Mouse (Mus musculus) hindbrain, postnatal 0 days (tissue): Measurements from ENCODE around the gene Traip. TPM values are rescaled to one million over a fixed set of nuclear protein-coding genes. Genes with fewer than 3 reads are reported as not detected.
A peak's percentile ranks its signal among the peaks of the same experiment; 100 is the strongest.

Experiments used
- ATAC-seq: fragments of 200-750 bp; cut with Nextera tagmentation; 2 replicates; pipeline ENCODE4 v1.8.0; 2017; ENCODE audit warnings: mild to moderate bottlenecking, moderate TSS enrichment, moderate library complexity
- DNase-seq: peaks from one replicate; pipeline ENCODE4 v3.0.0-alpha.2; 2015; ENCODE audit warnings: low spot score
- H3K27ac ChIP-seq: fragments of 300-500 bp; sonication (generic); 2 replicates; pipeline ENCODE4 v1.5.1; 2014; ENCODE audit warnings: mild to moderate bottlenecking
- H3K27me3 ChIP-seq: fragments of 300-500 bp; sonication (generic); 2 replicates; pipeline ENCODE4 v1.6.1; 2014; ENCODE audit warnings: low read length, mixed read lengths; ENCODE audit not compliant: insufficient read depth
- H3K36me3 ChIP-seq: fragments of 300-500 bp; sonication (generic); 2 replicates; pipeline ENCODE4 v1.6.1; 2014; ENCODE audit warnings: low read length, mixed read lengths; ENCODE audit not compliant: insufficient read depth
- H3K4me1 ChIP-seq: fragments of 300-500 bp; sonication (generic); 2 replicates; pipeline ENCODE4 v1.6.1; 2014; ENCODE audit warnings: antibody characterized with exemption, low read length, mixed read lengths; ENCODE audit not compliant: insufficient read depth
- H3K4me2 ChIP-seq: fragments of 300-500 bp; sonication (generic); 2 replicates; pipeline ENCODE4 v1.6.1; 2014; ENCODE audit warnings: low read depth, mild to moderate bottlenecking, low read length, moderate library complexity, mixed read lengths
- H3K4me3 ChIP-seq: fragments of 300-500 bp; sonication (generic); 2 replicates; pipeline ENCODE4 v1.5.1; 2014; ENCODE audit warnings: low read length
- H3K9ac ChIP-seq: fragments of 300-500 bp; sonication (generic); replicated peaks from 2 replicates; pipeline ENCODE4 v1.6.1; 2014; ENCODE audit warnings: mild to moderate bottlenecking, low read length, moderate library complexity, mixed read lengths
- H3K9me3 ChIP-seq: fragments of 300-500 bp; sonication (generic); 2 replicates; pipeline ENCODE4 v1.6.1; 2016; ENCODE audit warnings: low read length, mixed read lengths
- CTCF ChIP-seq: IDR thresholded peaks from 2 replicates; pipeline ENCODE4 v1.5.1; 2016; ENCODE audit warnings: antibody characterized with exemption, control low read depth, low read depth
- WGBS: fragments of 180-500 bp; shearing (Covaris S2); extraction: QIAGEN DNeasy Blood & Tissue Kit; methylation state at CpG from one replicate; pipeline ENCODE4 v1.1.7; 2014; 5-methylcytosine and 5-hydroxymethylcytosine counted together
- polyA plus RNA-seq: library from polyadenylated mRNA; unstranded; fragments of >200 nt; fragmentation: Nextera tagmentation; extraction: Ambion mirVana; gene quantifications from 2 replicates; pipeline ENCODE4 v1.2.1, GENCODE M21; 2015
- total RNA-seq: library from RNA; depleted of rRNA; stranded (reverse); fragments of >200 nt; gene quantifications from 2 replicates; pipeline ENCODE4 v1.2.3, GENCODE M21; 2014

The Traip gene
- total and polyA plus RNA-seq, 2 experiments from 2014 or later, result 8.4 to 9.2 TPM

GRCm38 (mm10) chr9:107907801-107908120 is 42.2 kb upstream of the Traip start:
- H3K9ac ChIP-seq, result no peak overlapping the region

GRCm38 (mm10) chr9:107908410-107909158 is 41.4 kb upstream of the Traip start:
- no peak for ATAC-seq
- TF ChIP-seq CTCF, result no peak
- no peak overlapping the region for H3K4me3 ChIP-seq
- no peaks in the 10 kb centered on the region for H3K27me3 ChIP-seq
- no peak overlapping the region for H3K4me2 ChIP-seq
- no peak for DNase-seq
- H3K4me1 ChIP-seq, result 0 out of 2 replicates have a peak, but pooled peaks cover 3% of the 10 kb centered on the region
- H3K9ac ChIP-seq, result no peak overlapping the region; the same call in 1 of the 2 replicates
- WGBS, result 27% methylated on average over 18 of the region's 18 CpGs
- H3K27ac ChIP-seq, result no peak overlapping the region
- H3K9me3 ChIP-seq, result no peaks in the 10 kb centered on the region
- no peaks in the 10 kb centered on the region for H3K36me3 ChIP-seq

More at GRCm38 (mm10) chr9:107907801-107908120, 42.2 kb upstream of the Traip start:
- no peak for TF ChIP-seq CTCF
- 71% methylated on average over 14 of the region's 14 CpGs for WGBS
- Histone ChIP-seq H3K27ac (no peak overlapping the region), H3K27me3 (no peaks in the 10 kb centered on the region), H3K4me2 (no peak overlapping the region), H3K4me1 (0 out of 2 replicates have a peak, but pooled peaks cover 3% of the 10 kb centered on the region), H3K4me3 (no peak overlapping the region), H3K9me3 (no peaks in the 10 kb centered on the region), H3K36me3 (no peaks in the 10 kb centered on the region)
- no peak for DNase-seq
- no peak for ATAC-seq

GRCm38 (mm10) chr9:107910025-107910769 is 39.7 kb upstream of the Traip start:
- no peaks in the 10 kb centered on the region for H3K9me3 ChIP-seq
- TF ChIP-seq CTCF, result no peak
- no peaks in the 10 kb centered on the region for H3K36me3 ChIP-seq
- H3K4me2 ChIP-seq, result no peak overlapping the region
- no peak overlapping the region for H3K4me3 ChIP-seq
- H3K9ac ChIP-seq, result no peak overlapping the region
- DNase-seq (no peak), ATAC-seq (no peak)
- 0 out of 2 replicates have a peak, but pooled peaks cover 3% of the 10 kb centered on the region for H3K4me1 ChIP-seq
- H3K27ac ChIP-seq, result no peak overlapping the region
- no peaks in the 10 kb centered on the region for H3K27me3 ChIP-seq
- WGBS, result 89% methylated on average over 15 of the region's 15 CpGs

- DNase-seq (no peak), ATAC-seq (no peak)
- Histone ChIP-seq H3K27me3 (no peaks in the 10 kb centered on the region), H3K36me3 (no peaks in the 10 kb centered on the region), H3K9ac (no peak overlapping the region), H3K4me1 (peaks cover 8% of the 10 kb centered on the region), H3K9me3 (no peaks in the 10 kb centered on the region), H3K4me2 (no peak overlapping the region), H3K4me3 (no peak overlapping the region), H3K27ac (no peak overlapping the region)
- WGBS, result 73% methylated on average over 16 of the region's 16 CpGs
- no peak for TF ChIP-seq CTCF
Observed at GRCm38 (mm10) chr9:107914764-107915420, 35.0 kb upstream of the Traip start.

- Histone ChIP-seq H3K4me3 (no peak overlapping the region), H3K4me1 (peaks cover 8% of the 10 kb centered on the region), H3K36me3 (no peaks in the 10 kb centered on the region), H3K27ac (no peak overlapping the region), H3K27me3 (no peaks in the 10 kb centered on the region), H3K9ac (no peak overlapping the region), H3K9me3 (no peaks in the 10 kb centered on the region), H3K4me2 (no peak overlapping the region; the same call in 1 of the 2 replicates)
- WGBS, result 21% methylated on average over 13 of the region's 13 CpGs
- DNase-seq, result peak; percentile 76
- ATAC-seq, result peak; percentile 41
- TF ChIP-seq CTCF, result no peak
Observed at GRCm38 (mm10) chr9:107917895-107918608, 31.9 kb upstream of the Traip start.

GRCm38 (mm10) chr9:107918884-107919283 is 31.1 kb upstream of the Traip start:
- no peak overlapping the region for H3K4me3 ChIP-seq
- no peak overlapping the region for H3K9ac ChIP-seq
- DNase-seq (no peak), ATAC-seq (no peak)
- H3K4me2 ChIP-seq, result no peak overlapping the region
- TF ChIP-seq CTCF, result no peak
- H3K4me1 ChIP-seq, result peaks cover 13% of the 10 kb centered on the region
- no peak overlapping the region for H3K27ac ChIP-seq
- H3K27me3 ChIP-seq, result no peaks in the 10 kb centered on the region
- H3K9me3 ChIP-seq, result no peaks in the 10 kb centered on the region
- WGBS, result 81% methylated on average over 6 of the region's 6 CpGs
- H3K36me3 ChIP-seq, result no peaks in the 10 kb centered on the region
